Mouse (Mus musculus) liver, embryonic 15.5 days (tissue): Measurements from ENCODE around the gene Klrb1a. TPM values are rescaled to one million over a fixed set of nuclear protein-coding genes. Genes with fewer than 3 reads are reported as not detected.
"Not testable (repeated sequence)": the region's sequence is repeated elsewhere in the genome, so short reads cannot be mapped to it uniquely, and the experiment has no call there.

Source experiments
- ATAC-seq: fragments of 200-750 bp; cut with Nextera tagmentation; 2 replicates; pipeline ENCODE4 v1.8.0; 2017; ENCODE audit warnings: moderate number of reproducible peaks, mild to moderate bottlenecking, moderate library complexity; ENCODE audit not compliant: insufficient read depth
- H3K27ac ChIP-seq: fragments of 300-500 bp; sonication (generic); replicated peaks from 2 replicates; pipeline ENCODE4 v1.5.1; 2015; ENCODE audit warnings: mild to moderate bottlenecking, inconsistent platforms
- H3K27me3 ChIP-seq: fragments of 300-500 bp; sonication (generic); 2 replicates; pipeline ENCODE4 v1.6.1; 2015; ENCODE audit warnings: mild to moderate bottlenecking, inconsistent platforms
- H3K36me3 ChIP-seq: fragments of 300-500 bp; sonication (generic); replicated peaks from 2 replicates; pipeline ENCODE4 v1.6.1; 2015; ENCODE audit warnings: moderate library complexity, mild to moderate bottlenecking, inconsistent platforms
- H3K4me1 ChIP-seq: fragments of 300-500 bp; sonication (generic); replicated peaks from 2 replicates; pipeline ENCODE4 v1.6.1; 2015; ENCODE audit warnings: inconsistent platforms
- H3K4me2 ChIP-seq: fragments of 300-500 bp; sonication (generic); 2 replicates; pipeline ENCODE4 v1.6.1; 2015; ENCODE audit warnings: moderate library complexity, mild to moderate bottlenecking, inconsistent platforms
- H3K4me3 ChIP-seq: fragments of 300-500 bp; sonication (generic); replicated peaks from 2 replicates; pipeline ENCODE4 v1.5.1; 2015; ENCODE audit warnings: mild to moderate bottlenecking, inconsistent platforms
- H3K9ac ChIP-seq: fragments of 300-500 bp; sonication (generic); 2 replicates; pipeline ENCODE4 v1.6.1; 2015; ENCODE audit warnings: moderate library complexity, mild to moderate bottlenecking, inconsistent platforms
- H3K9me3 ChIP-seq: fragments of 300-500 bp; sonication (generic); replicated peaks from 2 replicates; pipeline ENCODE4 v1.6.1; 2016; ENCODE audit warnings: inconsistent platforms
- WGBS: fragments of 180-500 bp; shearing (Covaris S2); methylation state at CpG from one replicate; pipeline ENCODE4 v1.1.7; 2015; ENCODE audit warnings: mixed read lengths; ENCODE audit not compliant: insufficient replicate concordance; 5-methylcytosine and 5-hydroxymethylcytosine counted together
- polyA plus RNA-seq: library from polyadenylated mRNA; unstranded; fragments of >200 nt; fragmentation: Nextera tagmentation; extraction: Ambion mirVana; gene quantifications from 2 replicates; pipeline ENCODE4 v1.2.1, GENCODE M21; 2015

The Klrb1a gene
- polyA plus RNA-seq = 0.51 and 0.56 TPM in 2 replicates

- H3K36me3 ChIP-seq, H3K4me1 ChIP-seq, H3K9me3 ChIP-seq, H3K4me2 ChIP-seq, H3K4me3 ChIP-seq, ATAC-seq, H3K27me3 ChIP-seq, H3K27ac ChIP-seq, H3K9ac ChIP-seq: not testable (repeated sequence)
- 79% methylated on average over 5 of the region's 5 CpGs for WGBS
These were observed at the start of gene Klrb1a for GRCm38 (mm10) chr6:128623433-128623832. Gene Klrb1a (minus strand): TSS chr6:128623533.

GRCm38 (mm10) chr6:128669936-128670335, 46.6 kb upstream of the Klrb1a start:
- Histone ChIP-seq H3K4me2 (no peak overlapping the region), H3K27me3 (no peaks in the 10 kb centered on the region), H3K9me3 (no peaks in the 10 kb centered on the region), H3K4me1 (no peaks in the 10 kb centered on the region), H3K27ac (no peak overlapping the region), H3K9ac (no peak overlapping the region), H3K4me3 (no peak overlapping the region), H3K36me3 (no peaks in the 10 kb centered on the region)
- WGBS = 32% methylated on average over 4 of the region's 4 CpGs
- ATAC-seq = no peak

DNA sequence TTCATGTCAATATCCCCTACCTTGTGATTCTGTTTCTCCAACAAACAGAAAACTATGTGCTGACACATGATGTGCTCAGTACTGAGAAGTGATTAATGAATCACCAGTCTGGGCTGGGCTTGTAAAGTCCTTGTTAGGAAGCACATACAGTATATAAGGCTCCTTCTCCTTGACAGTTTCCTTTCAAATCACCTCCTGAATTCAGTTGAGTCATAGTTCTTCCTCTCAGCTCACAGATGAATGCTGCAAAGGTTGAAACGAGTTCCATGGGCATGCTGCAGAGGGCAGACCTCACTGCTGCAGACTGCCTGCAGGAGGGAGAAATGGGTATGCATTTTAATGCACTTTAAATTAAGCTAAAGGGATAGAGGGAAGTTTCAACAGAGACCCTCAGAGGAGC, 38.9 kb upstream of the Klrb1a start, which contains the start of gene Clec2h:
TSS of gene Clec2h (plus strand) at position 180 of the 400 bp plus-strand sequence.
- ATAC-seq = no peak
- Histone ChIP-seq H3K36me3 (no peaks in the 10 kb centered on the region), H3K9ac (no peak within 1 kb of the TSS), H3K4me2 (no peak within 1 kb of the TSS), H3K4me3 (no peak within 1 kb of the TSS), H3K27ac (no peak within 1 kb of the TSS), H3K9me3 (no peaks in the 10 kb centered on the region), H3K27me3 (no peaks in the 10 kb centered on the region), H3K4me1 (no peaks in the 10 kb centered on the region)
- 7% methylated on average over 1 of the region's 1 CpGs for WGBS

DNA sequence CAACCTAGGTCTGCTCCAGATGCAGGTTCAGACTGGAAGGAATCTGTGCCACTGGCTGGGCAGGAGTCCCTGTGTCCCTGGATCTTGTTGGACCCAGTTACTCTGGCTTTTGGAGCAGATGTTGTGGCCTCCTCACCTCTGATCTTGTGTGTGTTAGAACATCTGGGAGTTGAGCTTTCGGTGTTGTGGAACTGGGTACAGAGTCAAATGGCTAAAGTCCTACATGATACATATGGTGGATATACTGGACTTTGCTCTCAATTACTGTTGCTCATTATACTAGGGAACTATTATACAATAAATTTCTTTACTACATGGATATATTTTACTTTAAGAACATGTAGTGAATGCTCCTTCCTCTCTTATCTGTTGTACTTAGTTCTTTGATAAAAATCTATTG, 37.9 kb upstream of the Klrb1a start:
- no peaks in the 10 kb centered on the region for H3K36me3 ChIP-seq
- no peaks in the 10 kb centered on the region for H3K9me3 ChIP-seq
- 71% methylated on average over 1 of the region's 1 CpGs for WGBS
- H3K4me3 ChIP-seq = no peak overlapping the region
- ATAC-seq = no peak
- no peaks in the 10 kb centered on the region for H3K4me1 ChIP-seq
- H3K27me3 ChIP-seq = no peaks in the 10 kb centered on the region
- no peak overlapping the region for H3K27ac ChIP-seq
- H3K9ac ChIP-seq = no peak overlapping the region
- no peak overlapping the region for H3K4me2 ChIP-seq

- Histone ChIP-seq H3K9ac (no peak overlapping the region), H3K27ac (no peak overlapping the region), H3K4me2 (no peak overlapping the region), H3K4me1 (peaks cover 13% of the 10 kb centered on the region), H3K4me3 (no peak overlapping the region), H3K27me3 (no peaks in the 10 kb centered on the region), H3K36me3 (no peaks in the 10 kb centered on the region), H3K9me3 (no peaks in the 10 kb centered on the region)
- WGBS = 77% methylated on average over 1 of the region's 1 CpGs
- no peak; the same call in 1 of the 2 replicates for ATAC-seq
These were observed 29.6 kb upstream of the Klrb1a start for GRCm38 (mm10) chr6:128652938-128653337.

- ATAC-seq, H3K27me3 ChIP-seq, H3K36me3 ChIP-seq, H3K4me2 ChIP-seq, H3K9me3 ChIP-seq, H3K9ac ChIP-seq, H3K27ac ChIP-seq, H3K4me3 ChIP-seq: not testable (repeated sequence)
- 66% methylated on average over 7 of the region's 7 CpGs for WGBS
- H3K4me1 ChIP-seq = peaks cover 13% of the 10 kb centered on the region
These were observed 27.5 kb upstream of the Klrb1a start for GRCm38 (mm10) chr6:128650827-128651226.

GRCm38 (mm10) chr6:128650187-128650586, 26.9 kb upstream of the Klrb1a start:
- ATAC-seq = peak; percentile 38; the same call in 1 of the 2 replicates
- H3K4me2 ChIP-seq = no peak overlapping the region
- no peaks in the 10 kb centered on the region for H3K9me3 ChIP-seq
- peaks cover 13% of the 10 kb centered on the region for H3K4me1 ChIP-seq
- 71% methylated on average over 1 of the region's 1 CpGs for WGBS
- no peaks in the 10 kb centered on the region for H3K27me3 ChIP-seq
- no peak overlapping the region; the same call in 1 of the 2 replicates for H3K27ac ChIP-seq
- H3K4me3 ChIP-seq = no peak overlapping the region
- no peak overlapping the region for H3K9ac ChIP-seq
- H3K36me3 ChIP-seq = no peaks in the 10 kb centered on the region

DNA sequence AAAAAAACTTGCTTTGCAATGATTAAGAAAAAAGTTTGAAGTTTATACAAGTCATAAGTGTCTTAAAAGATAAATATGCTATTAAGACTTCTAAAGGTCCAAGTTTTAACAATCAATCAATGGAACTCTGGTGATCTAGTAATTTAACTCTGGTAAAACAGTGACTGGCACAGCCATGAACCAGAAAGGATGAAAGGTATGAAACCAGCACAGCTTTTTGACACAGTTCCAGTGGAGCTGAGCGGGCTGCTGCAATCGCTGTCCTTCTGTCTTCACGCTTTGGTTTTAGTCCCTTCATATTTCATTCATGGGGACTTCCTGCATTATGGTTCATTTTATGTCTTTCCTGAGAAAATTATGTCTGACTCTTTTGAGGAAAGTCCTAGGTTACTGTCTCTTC, 26.3 kb upstream of the Klrb1a start:
- Histone ChIP-seq H3K36me3 (no peaks in the 10 kb centered on the region), H3K4me1 (peaks cover 13% of the 10 kb centered on the region), H3K27ac (no peak overlapping the region), H3K4me2 (no peak overlapping the region), H3K9me3 (no peaks in the 10 kb centered on the region), H3K27me3 (no peaks in the 10 kb centered on the region), H3K9ac (no peak overlapping the region), H3K4me3 (no peak overlapping the region)
- 62% methylated on average over 3 of the region's 3 CpGs for whole genome bisulfite sequencing
- ATAC-seq = no peak

GRCm38 (mm10) chr6:128645708-128646107, 22.4 kb upstream of the Klrb1a start:
- not testable (repeated sequence) for H3K9ac ChIP-seq, H3K9me3 ChIP-seq, H3K4me1 ChIP-seq, H3K27me3 ChIP-seq, H3K4me3 ChIP-seq, H3K27ac ChIP-seq, H3K4me2 ChIP-seq, H3K36me3 ChIP-seq
- 72% methylated on average over 12 of the region's 12 CpGs for WGBS
- ATAC-seq = peak; percentile 49; the same call in 1 of the 2 replicates

DNA sequence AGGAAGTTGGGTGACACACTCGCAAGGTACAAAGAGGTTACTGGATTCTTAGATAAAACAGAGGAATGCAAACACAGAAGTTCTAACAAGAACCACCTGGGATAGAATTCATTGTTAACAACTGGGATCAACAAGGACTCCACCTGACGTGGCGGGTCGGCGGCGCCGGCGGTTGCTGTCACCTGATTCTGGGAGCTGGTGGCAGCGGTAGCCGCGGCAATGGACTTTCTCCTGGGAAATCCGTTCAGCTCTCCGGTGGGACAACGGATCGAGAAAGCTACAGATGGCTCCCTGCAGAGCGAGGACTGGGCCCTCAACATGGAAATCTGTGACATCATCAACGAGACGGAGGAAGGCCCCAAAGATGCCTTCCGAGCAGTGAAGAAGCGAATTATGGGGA, 21.4 kb upstream of the Klrb1a start:
- not testable (repeated sequence) for H3K4me3 ChIP-seq, H3K4me1 ChIP-seq, H3K4me2 ChIP-seq, ATAC-seq, H3K27ac ChIP-seq, H3K9me3 ChIP-seq, H3K9ac ChIP-seq, H3K36me3 ChIP-seq, H3K27me3 ChIP-seq
- 84% methylated on average over 20 of the region's 20 CpGs for WGBS

- 39% methylated on average over 2 of the region's 2 CpGs for WGBS
- H3K4me2 ChIP-seq = no peak overlapping the region
- no peaks in the 10 kb centered on the region for H3K9me3 ChIP-seq
- no peak overlapping the region for H3K27ac ChIP-seq
- no peak for ATAC-seq
- no peaks in the 10 kb centered on the region for H3K36me3 ChIP-seq
- no peak overlapping the region for H3K9ac ChIP-seq
- no peak overlapping the region for H3K4me3 ChIP-seq
- H3K27me3 ChIP-seq = no peaks in the 10 kb centered on the region
- 0 out of 2 replicates have a peak, but pooled peaks cover 6% of the 10 kb centered on the region for H3K4me1 ChIP-seq
These were observed 20.7 kb upstream of the Klrb1a start for GRCm38 (mm10) chr6:128643999-128644398.

- no peaks in the 10 kb centered on the region for H3K9me3 ChIP-seq
- no peak overlapping the region for H3K9ac ChIP-seq
- no peaks in the 10 kb centered on the region for H3K36me3 ChIP-seq
- H3K4me3 ChIP-seq = no peak overlapping the region
- H3K27ac ChIP-seq = no peak overlapping the region
- H3K4me1 ChIP-seq = no peaks in the 10 kb centered on the region
- no peak overlapping the region for H3K4me2 ChIP-seq
- H3K27me3 ChIP-seq = no peaks in the 10 kb centered on the region
- ATAC-seq = no peak
- WGBS = 57% methylated on average over 2 of the region's 2 CpGs
These were observed 17.9 kb upstream of the Klrb1a start for GRCm38 (mm10) chr6:128641116-128641716.
